Mouse (Mus musculus) bone marrow, adult 2 months (tissue): ENCODE measurements around the gene Rnd1.

Experiments
- CTCF ChIP-seq: fragments of 200-500 bp; IDR thresholded peaks from 2 replicates; pipeline ENCODE4 v1.5.1; 2011; ENCODE audit warnings: low read length, control low read depth; ENCODE audit not compliant: control insufficient read depth, insufficient read depth
- POLR2A ChIP-seq: fragments of 200-500 bp; IDR thresholded peaks from 2 replicates; pipeline ENCODE4 v1.6.1; 2011; ENCODE audit warnings: low read depth, mild to moderate bottlenecking, control low read depth, low read length, borderline replicate concordance; ENCODE audit not compliant: control insufficient read depth

GRCm38 (mm10) chr15:98632107-98632744, 45.0 kb downstream of the Rnd1 start:
- TF ChIP-seq CTCF, result no peak
- TF ChIP-seq POLR2A, result no peak
